Mouse (Mus musculus): Measurements from ENCODE around the gene Rbfox2. TPM values are rescaled to one million over a fixed set of nuclear protein-coding genes. Genes with fewer than 3 reads are reported as not detected.
A peak's percentile ranks its signal among the peaks of the same experiment; 100 is the strongest.

The Rbfox2 gene
- polyA plus RNA-seq, 1 experiment from 2014 or later: 81.9 TPM

DNA sequence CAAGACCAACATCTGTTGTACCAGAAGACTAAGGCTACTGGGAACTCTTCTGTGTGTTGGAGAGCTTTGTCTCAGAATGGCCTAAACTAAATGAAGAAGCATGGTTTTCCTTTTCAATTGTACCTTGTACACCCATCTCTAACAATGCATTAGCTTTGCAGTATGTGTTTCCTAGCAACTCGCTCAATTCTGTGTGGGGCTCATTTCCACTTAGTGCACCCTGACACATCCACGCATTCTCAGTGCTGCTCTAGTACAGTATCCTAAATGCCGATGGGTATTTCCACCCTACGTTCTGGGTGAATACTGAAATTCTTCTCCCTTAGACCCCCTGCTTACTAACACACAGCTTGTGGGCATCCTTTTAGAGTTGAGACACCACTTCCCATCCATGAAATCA lies 71.3 kb downstream of the Rbfox2 start:
- Histone ChIP-seq H3K4me1 (ENCODE audit: control insufficient read depth, insufficient read depth, low read length) (0 out of 2 replicates have a peak, but pooled peaks cover 3% of the 10 kb centered on the region), H3K9me3 (replicated peaks; ENCODE audit: control insufficient read depth, low read length) (no peaks in the 10 kb centered on the region), H3K4me2 (ENCODE audit: low read depth, low read length) (no peak overlapping the region), H3K27me3 (ENCODE audit: control insufficient read depth, insufficient read depth, low read length) (no peaks in the 10 kb centered on the region), H3K4me3 (ENCODE audit: low read depth, low read length) (no peak overlapping the region), H3K27ac (replicated peaks; ENCODE audit: low read depth, low read length) (no peak overlapping the region), H3K36me3 (replicated peaks; ENCODE audit: control insufficient read depth, insufficient read depth, low read depth, low read length) (no peaks in the 10 kb centered on the region), H3K9ac (replicated peaks; ENCODE audit: low read length) (no peak overlapping the region; the same call in 1 of the 2 replicates)
- DNase-seq (ENCODE audit: low spot score) (no peak), ATAC-seq (replicated peaks; ENCODE audit: insufficient number of reproducible peaks, low FRiP score, low TSS enrichment, low read depth) (no peak)
- WGBS: 91% methylated on average over 4 of the region's 4 CpGs

DNA sequence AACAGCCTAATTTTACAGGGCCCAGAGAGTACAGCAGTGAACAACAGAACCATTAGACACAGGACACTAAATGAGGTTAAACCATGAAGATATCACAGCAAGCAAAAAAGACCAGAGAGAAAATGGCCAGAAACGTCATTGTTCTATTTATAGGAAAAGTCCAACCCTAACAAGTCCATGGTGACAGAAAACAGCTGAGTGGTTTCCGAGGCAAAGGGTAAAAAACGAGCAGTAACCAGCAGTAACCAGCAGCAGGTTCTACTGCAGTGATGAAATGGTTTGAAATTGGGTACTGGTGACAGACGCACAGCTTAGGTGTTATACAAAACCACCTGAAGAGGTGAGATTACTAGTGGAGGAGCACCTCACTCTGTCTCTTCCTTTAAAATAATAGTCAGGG lies 72.5 kb downstream of the Rbfox2 start:
- H3K4me2 ChIP-seq (ENCODE audit: low read depth, low read length): no peak overlapping the region
- H3K36me3 ChIP-seq (replicated peaks; ENCODE audit: control insufficient read depth, insufficient read depth, low read depth, low read length): no peaks in the 10 kb centered on the region
- H3K27ac ChIP-seq (replicated peaks; ENCODE audit: low read depth, low read length): no peak overlapping the region
- 0 out of 2 replicates have a peak, but pooled peaks cover 3% of the 10 kb centered on the region for H3K4me1 ChIP-seq (ENCODE audit: control insufficient read depth, insufficient read depth, low read length)
- no peak overlapping the region for H3K4me3 ChIP-seq (ENCODE audit: low read depth, low read length)
- no peak for DNase-seq (ENCODE audit: low spot score)
- H3K27me3 ChIP-seq (ENCODE audit: control insufficient read depth, insufficient read depth, low read length): no peaks in the 10 kb centered on the region
- no peak for ATAC-seq (replicated peaks; ENCODE audit: insufficient number of reproducible peaks, low FRiP score, low TSS enrichment, low read depth)
- 65% methylated on average over 4 of the region's 4 CpGs for WGBS
- no peaks in the 10 kb centered on the region for H3K9me3 ChIP-seq (replicated peaks; ENCODE audit: control insufficient read depth, low read length)
- no peak overlapping the region for H3K9ac ChIP-seq (replicated peaks; ENCODE audit: low read length)

DNA sequence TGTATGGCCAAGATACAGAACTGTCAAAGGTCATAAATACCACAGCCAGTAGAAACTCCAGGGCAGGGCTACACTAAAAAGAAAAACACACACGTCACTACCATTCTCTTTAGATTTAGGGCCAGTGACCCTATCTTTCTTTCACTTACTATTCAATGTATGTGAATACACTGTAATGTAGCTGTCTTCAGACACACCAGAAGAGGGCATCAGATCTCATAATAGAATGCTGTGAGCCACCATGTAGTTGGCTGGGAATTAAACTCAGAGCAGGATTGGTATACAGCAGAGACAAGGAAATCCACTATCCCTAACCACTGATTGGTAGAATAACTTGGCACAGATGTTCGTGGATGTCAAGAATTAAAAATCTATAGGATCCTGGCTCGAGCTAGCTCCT lies 76.7 kb downstream of the Rbfox2 start:
- DNase-seq (ENCODE audit: low spot score): no peak
- no peak overlapping the region for H3K4me2 ChIP-seq (ENCODE audit: low read depth, low read length)
- 79% methylated on average over 3 of the region's 3 CpGs for WGBS
- no peaks in the 10 kb centered on the region for H3K9me3 ChIP-seq (replicated peaks; ENCODE audit: control insufficient read depth, low read length)
- H3K27ac ChIP-seq (replicated peaks; ENCODE audit: low read depth, low read length): no peak overlapping the region
- no peaks in the 10 kb centered on the region for H3K36me3 ChIP-seq (replicated peaks; ENCODE audit: control insufficient read depth, insufficient read depth, low read depth, low read length)
- H3K4me1 ChIP-seq (ENCODE audit: control insufficient read depth, insufficient read depth, low read length): peaks cover 3% of the 10 kb centered on the region; the same call in 1 of the 2 replicates
- H3K9ac ChIP-seq (replicated peaks; ENCODE audit: low read length): no peak overlapping the region
- no peak for ATAC-seq (replicated peaks; ENCODE audit: insufficient number of reproducible peaks, low FRiP score, low TSS enrichment, low read depth)
- H3K4me3 ChIP-seq (ENCODE audit: low read depth, low read length): no peak overlapping the region
- H3K27me3 ChIP-seq (ENCODE audit: control insufficient read depth, insufficient read depth, low read length): no peaks in the 10 kb centered on the region

DNA sequence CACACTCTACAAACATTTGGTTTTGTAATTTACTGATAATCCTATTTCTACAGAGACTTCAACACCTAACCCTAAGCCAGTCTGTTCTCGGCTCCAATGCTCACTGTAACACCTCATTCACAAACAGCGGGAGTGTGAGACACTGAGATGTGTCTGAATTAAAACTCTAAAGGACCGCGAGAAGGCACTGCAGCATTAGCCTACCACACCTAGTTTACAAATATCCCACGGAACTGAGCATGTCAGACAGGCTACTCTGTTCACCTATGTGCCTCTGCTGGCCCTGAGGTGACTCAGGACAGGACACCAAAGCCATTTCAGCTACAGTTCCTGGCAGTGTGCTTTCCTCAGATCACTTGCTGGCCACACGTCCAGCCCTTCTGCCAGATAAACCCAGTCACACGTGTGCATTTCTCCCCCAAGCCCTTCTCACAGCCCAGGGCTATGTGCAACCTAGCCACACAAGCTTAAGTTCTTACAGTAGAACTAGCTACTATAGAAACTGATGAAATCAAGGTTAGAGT lies 79.9 kb downstream of the Rbfox2 start:
- H3K4me1 ChIP-seq (ENCODE audit: control insufficient read depth, insufficient read depth, low read length): no peaks in the 10 kb centered on the region; the same call in 1 of the 2 replicates
- 66% methylated on average over 7 of the region's 7 CpGs for WGBS
- H3K27me3 ChIP-seq (ENCODE audit: control insufficient read depth, insufficient read depth, low read length): no peaks in the 10 kb centered on the region
- H3K36me3 ChIP-seq (replicated peaks; ENCODE audit: control insufficient read depth, insufficient read depth, low read depth, low read length): no peaks in the 10 kb centered on the region
- no peaks in the 10 kb centered on the region for H3K9me3 ChIP-seq (replicated peaks; ENCODE audit: control insufficient read depth, low read length)
- DNase-seq (ENCODE audit: low spot score) (no peak), ATAC-seq (replicated peaks; ENCODE audit: insufficient number of reproducible peaks, low FRiP score, low TSS enrichment, low read depth) (no peak)
- H3K27ac ChIP-seq (replicated peaks; ENCODE audit: low read depth, low read length): no peak overlapping the region
- H3K4me2 ChIP-seq (ENCODE audit: low read depth, low read length): no peak overlapping the region
- no peak overlapping the region for H3K4me3 ChIP-seq (ENCODE audit: low read depth, low read length)
- no peak overlapping the region for H3K9ac ChIP-seq (replicated peaks; ENCODE audit: low read length)

DNA sequence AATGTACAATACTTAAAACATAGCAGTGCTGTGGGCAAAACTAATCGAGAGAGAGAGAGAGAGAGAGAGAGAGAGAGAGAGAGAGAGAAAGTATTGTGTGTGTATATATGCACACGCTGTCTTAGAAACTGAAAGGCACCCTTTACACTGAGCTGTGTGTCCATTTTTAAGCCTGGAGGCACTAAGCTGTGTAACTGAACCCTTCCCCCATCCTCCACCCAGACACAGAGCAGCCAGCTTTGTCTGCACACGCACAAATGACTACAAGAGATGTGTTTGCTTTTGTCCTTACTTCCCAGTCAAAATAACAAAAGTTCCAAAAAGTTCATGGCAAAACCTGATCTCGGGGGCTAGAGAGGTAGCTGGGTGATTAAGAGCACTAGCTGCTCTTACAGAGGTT lies 80.9 kb downstream of the Rbfox2 start:
- Histone ChIP-seq H3K9me3 (replicated peaks; ENCODE audit: control insufficient read depth, low read length) (no peaks in the 10 kb centered on the region), H3K4me1 (ENCODE audit: control insufficient read depth, insufficient read depth, low read length) (no peaks in the 10 kb centered on the region; the same call in 1 of the 2 replicates), H3K4me3 (ENCODE audit: low read depth, low read length) (no peak overlapping the region), H3K4me2 (ENCODE audit: low read depth, low read length) (no peak overlapping the region), H3K27ac (replicated peaks; ENCODE audit: low read depth, low read length) (no peak overlapping the region), H3K27me3 (ENCODE audit: control insufficient read depth, insufficient read depth, low read length) (no peaks in the 10 kb centered on the region), H3K9ac (replicated peaks; ENCODE audit: low read length) (no peak overlapping the region), H3K36me3 (replicated peaks; ENCODE audit: control insufficient read depth, insufficient read depth, low read depth, low read length) (no peaks in the 10 kb centered on the region)
- peak; percentile 45 for DNase-seq (ENCODE audit: low spot score)
- WGBS: 28% methylated on average over 4 of the region's 4 CpGs
- ATAC-seq (replicated peaks; ENCODE audit: insufficient number of reproducible peaks, low FRiP score, low TSS enrichment, low read depth): no peak

DNA sequence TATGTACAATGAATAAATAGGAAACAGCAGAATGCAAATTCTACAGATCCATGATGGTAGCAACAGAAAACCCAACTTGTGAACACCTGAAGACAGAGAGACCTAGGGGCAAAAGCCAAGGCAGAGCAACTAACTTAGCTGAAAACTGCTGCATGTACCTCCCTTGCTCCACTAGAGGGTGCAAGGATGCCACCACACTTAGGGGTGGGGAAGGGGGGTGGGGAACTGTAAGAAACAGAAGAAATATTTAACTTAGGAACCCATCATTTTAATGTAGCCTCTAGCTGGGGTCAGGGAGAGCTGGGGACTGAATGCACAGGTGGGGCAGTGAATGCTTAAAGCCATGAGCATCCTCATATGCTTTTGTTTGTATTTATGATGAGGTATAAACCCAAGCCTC lies 81.5 kb downstream of the Rbfox2 start:
- H3K27me3 ChIP-seq (ENCODE audit: control insufficient read depth, insufficient read depth, low read length): no peaks in the 10 kb centered on the region
- DNase-seq (ENCODE audit: low spot score): peak; percentile 83
- ATAC-seq (replicated peaks; ENCODE audit: insufficient number of reproducible peaks, low FRiP score, low TSS enrichment, low read depth): no peak
- no peak overlapping the region for H3K27ac ChIP-seq (replicated peaks; ENCODE audit: low read depth, low read length)
- no peak overlapping the region for H3K4me2 ChIP-seq (ENCODE audit: low read depth, low read length)
- no peaks in the 10 kb centered on the region for H3K9me3 ChIP-seq (replicated peaks; ENCODE audit: control insufficient read depth, low read length)
- H3K9ac ChIP-seq (replicated peaks; ENCODE audit: low read length): no peak overlapping the region
- no peak overlapping the region for H3K4me3 ChIP-seq (ENCODE audit: low read depth, low read length)
- no peaks in the 10 kb centered on the region; the same call in 1 of the 2 replicates for H3K4me1 ChIP-seq (ENCODE audit: control insufficient read depth, insufficient read depth, low read length)
- no peaks in the 10 kb centered on the region for H3K36me3 ChIP-seq (replicated peaks; ENCODE audit: control insufficient read depth, insufficient read depth, low read depth, low read length)

DNA sequence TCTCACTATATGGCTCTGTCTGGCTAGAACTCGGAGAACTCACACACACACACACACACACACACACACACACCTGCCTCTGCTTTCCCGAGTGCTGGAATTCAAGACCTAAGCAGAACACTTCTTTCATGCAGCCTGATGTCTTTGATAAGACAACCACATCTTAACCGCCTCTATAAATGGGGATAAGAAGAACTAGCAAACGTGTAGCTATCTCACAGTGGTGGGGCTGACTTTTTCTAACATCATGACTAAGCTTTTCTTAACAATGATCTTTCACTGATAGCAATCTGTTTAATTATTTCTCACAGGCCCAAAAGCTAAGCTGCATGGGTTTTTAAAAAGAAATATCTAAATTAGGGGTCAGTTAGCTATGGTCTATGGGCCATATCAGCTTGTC lies 86.0 kb downstream of the Rbfox2 start:
- peaks cover 7% of the 10 kb centered on the region for H3K4me1 ChIP-seq (ENCODE audit: control insufficient read depth, insufficient read depth, low read length)
- 84% methylated on average over 4 of the region's 4 CpGs for WGBS

DNA sequence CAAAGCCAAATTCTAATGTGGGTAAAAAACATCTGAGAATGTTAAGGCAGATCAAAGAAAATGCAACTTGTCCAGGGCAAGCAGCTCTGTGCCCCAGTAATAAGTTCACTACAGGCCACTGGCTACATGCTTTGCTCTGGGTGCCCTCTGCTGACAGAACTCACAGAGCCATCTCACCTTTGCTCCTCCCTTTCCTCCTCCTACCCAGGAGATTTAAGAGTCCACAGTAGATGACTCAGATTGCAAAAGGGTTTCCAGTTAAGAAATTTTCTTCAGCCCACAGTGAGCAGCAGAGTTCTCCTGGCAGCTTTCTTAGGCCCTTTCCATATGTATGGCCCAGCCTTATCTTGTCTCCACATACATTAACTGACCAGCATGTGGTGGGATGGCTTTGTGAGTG lies 86.7 kb downstream of the Rbfox2 start:
- no peak for ATAC-seq (replicated peaks; ENCODE audit: insufficient number of reproducible peaks, low FRiP score, low TSS enrichment, low read depth)
- no peak overlapping the region for H3K4me3 ChIP-seq (ENCODE audit: low read depth, low read length)
- peaks cover 12% of the 10 kb centered on the region for H3K4me1 ChIP-seq (ENCODE audit: control insufficient read depth, insufficient read depth, low read length)

More for the DNA sequence above, 86.0 kb downstream of the Rbfox2 start:
- H3K4me2 ChIP-seq (ENCODE audit: low read depth, low read length): no peak overlapping the region
- DNase-seq (ENCODE audit: low spot score): no peak
- H3K27ac ChIP-seq (replicated peaks; ENCODE audit: low read depth, low read length): no peak overlapping the region
- no peak overlapping the region for H3K4me3 ChIP-seq (ENCODE audit: low read depth, low read length)
- H3K27me3 ChIP-seq (ENCODE audit: control insufficient read depth, insufficient read depth, low read length): no peaks in the 10 kb centered on the region
- H3K9me3 ChIP-seq (replicated peaks; ENCODE audit: control insufficient read depth, low read length): no peaks in the 10 kb centered on the region
- H3K36me3 ChIP-seq (replicated peaks; ENCODE audit: control insufficient read depth, insufficient read depth, low read depth, low read length): no peaks in the 10 kb centered on the region
- no peak overlapping the region for H3K9ac ChIP-seq (replicated peaks; ENCODE audit: low read length)
- ATAC-seq (replicated peaks; ENCODE audit: insufficient number of reproducible peaks, low FRiP score, low TSS enrichment, low read depth): no peak

More for the DNA sequence above, 86.7 kb downstream of the Rbfox2 start:
- H3K27ac ChIP-seq (replicated peaks; ENCODE audit: low read depth, low read length): no peak overlapping the region
- H3K36me3 ChIP-seq (replicated peaks; ENCODE audit: control insufficient read depth, insufficient read depth, low read depth, low read length): no peaks in the 10 kb centered on the region
- H3K9me3 ChIP-seq (replicated peaks; ENCODE audit: control insufficient read depth, low read length): no peaks in the 10 kb centered on the region
- H3K4me2 ChIP-seq (ENCODE audit: low read depth, low read length): no peak overlapping the region
- no peak for DNase-seq (ENCODE audit: low spot score)
- H3K9ac ChIP-seq (replicated peaks; ENCODE audit: low read length): no peak overlapping the region
- H3K27me3 ChIP-seq (ENCODE audit: control insufficient read depth, insufficient read depth, low read length): no peaks in the 10 kb centered on the region

Measured in embryonic facial prominence, embryonic 11.5 days (tissue).